Mouse (Mus musculus) E14TG2a.4 (cell line): Measurements from ENCODE around the gene Lysmd2.

Experiments used
- CTCF ChIP-seq: conservative IDR thresholded peaks from 2 replicates; pipeline ENCODE4 v1.5.1; 2014; ENCODE audit warnings: low read length
- NANOG ChIP-seq: IDR thresholded peaks from 2 replicates; pipeline ENCODE4 v1.6.1; 2014; ENCODE audit warnings: borderline replicate concordance, low read length, mixed read lengths
- POU5F1 ChIP-seq: IDR thresholded peaks from 2 replicates; pipeline ENCODE4 v1.6.1; 2014; ENCODE audit warnings: low read length, borderline replicate concordance

GRCm38 (mm10) chr9:75589850-75590790 is 35.4 kb upstream of the Lysmd2 start:
- TF ChIP-seq CTCF (no peak), NANOG (no peak), POU5F1 (no peak)
